Mouse (Mus musculus): Measurements from ENCODE around the gene Cacna1a. TPM values are rescaled to one million over a fixed set of nuclear protein-coding genes. Genes with fewer than 3 reads are reported as not detected.

Gene Cacna1a
- polyA plus RNA-seq, 1 experiment from 2014 or later = 4.0 TPM

- peaks cover 62% of the 10 kb centered on the region for H3K27me3 ChIP-seq
- WGBS = 57% methylated on average over 7 of the region's 7 CpGs
- ATAC-seq (replicated peaks; ENCODE audit: low FRiP score) = no peak
These were observed 167.0 kb downstream of the Cacna1a start for GRCm38 (mm10) chr8:84555269-84555668.

GRCm38 (mm10) chr8:84557936-84558335 is 169.7 kb downstream of the Cacna1a start:
- Histone ChIP-seq H3K9ac (no peak overlapping the region), H3K27me3 (peaks cover 76% of the 10 kb centered on the region), H3K4me2 (no peak overlapping the region)

More at GRCm38 (mm10) chr8:84555269-84555668, 167.0 kb downstream of the Cacna1a start:
- Histone ChIP-seq H3K27ac (no peak overlapping the region), H3K9me3 (replicated peaks) (no peaks in the 10 kb centered on the region), H3K9ac (no peak overlapping the region), H3K4me3 (replicated peaks) (no peak overlapping the region), H3K4me2 (no peak overlapping the region), H3K4me1 (peaks cover 9% of the 10 kb centered on the region), H3K36me3 (no peaks in the 10 kb centered on the region)

GRCm38 (mm10) chr8:84559121-84559604 is 170.9 kb downstream of the Cacna1a start:
- H3K4me1 ChIP-seq = peaks cover 9% of the 10 kb centered on the region
- H3K27ac ChIP-seq = no peak overlapping the region
- 0 out of 2 replicates have a peak, but pooled peaks have one; percentile 9 for ATAC-seq (replicated peaks; ENCODE audit: low FRiP score)
- no peaks in the 10 kb centered on the region for H3K36me3 ChIP-seq
- WGBS = under 1% methylated on average over 84 of the region's 84 CpGs
- peak overlapping the region; percentile 70 for H3K4me2 ChIP-seq
- no peaks in the 10 kb centered on the region for H3K9me3 ChIP-seq (replicated peaks)
- H3K4me3 ChIP-seq (replicated peaks) = peak overlapping the region; percentile 50
- H3K27me3 ChIP-seq = peaks cover 72% of the 10 kb centered on the region
- H3K9ac ChIP-seq = 0 out of 2 replicates have a peak overlapping the region, but pooled peaks have one; percentile 12

More at GRCm38 (mm10) chr8:84557936-84558335, 169.7 kb downstream of the Cacna1a start:
- no peaks in the 10 kb centered on the region for H3K9me3 ChIP-seq (replicated peaks)
- no peak overlapping the region for H3K4me3 ChIP-seq (replicated peaks)
- peaks cover 9% of the 10 kb centered on the region for H3K4me1 ChIP-seq
- H3K27ac ChIP-seq = no peak overlapping the region
- WGBS = 82% methylated on average over 4 of the region's 4 CpGs
- no peaks in the 10 kb centered on the region for H3K36me3 ChIP-seq
- ATAC-seq (replicated peaks; ENCODE audit: low FRiP score) = no peak

- Histone ChIP-seq H3K27ac (no peak overlapping the region), H3K9ac (no peak overlapping the region), H3K27me3 (peaks cover 50% of the 10 kb centered on the region), H3K9me3 (replicated peaks) (no peaks in the 10 kb centered on the region), H3K4me1 (peaks cover 9% of the 10 kb centered on the region), H3K4me2 (no peak overlapping the region), H3K36me3 (no peaks in the 10 kb centered on the region), H3K4me3 (replicated peaks) (no peak overlapping the region)
- no peak for ATAC-seq (replicated peaks; ENCODE audit: low FRiP score)
- 85% methylated on average over 4 of the region's 4 CpGs for WGBS
These were observed 173.5 kb downstream of the Cacna1a start for GRCm38 (mm10) chr8:84561698-84562097.

- no peak overlapping the region for H3K4me3 ChIP-seq (replicated peaks)
- H3K36me3 ChIP-seq = no peaks in the 10 kb centered on the region
- peaks cover 29% of the 10 kb centered on the region for H3K27me3 ChIP-seq
- no peak overlapping the region for H3K4me2 ChIP-seq
- H3K9ac ChIP-seq = no peak overlapping the region
- no peaks in the 10 kb centered on the region for H3K9me3 ChIP-seq (replicated peaks)
- ATAC-seq (replicated peaks; ENCODE audit: low FRiP score) = no peak
- no peak overlapping the region for H3K27ac ChIP-seq
- H3K4me1 ChIP-seq = peaks cover 11% of the 10 kb centered on the region
- 82% methylated on average over 1 of the region's 1 CpGs for WGBS
These were observed 175.8 kb downstream of the Cacna1a start for GRCm38 (mm10) chr8:84564042-84564441.

- no peak for ATAC-seq (replicated peaks; ENCODE audit: low FRiP score)
- Histone ChIP-seq H3K4me3 (replicated peaks) (no peak overlapping the region), H3K36me3 (no peaks in the 10 kb centered on the region), H3K4me1 (peaks cover 8% of the 10 kb centered on the region; the same call in 1 of the 2 replicates), H3K27me3 (peaks cover 12% of the 10 kb centered on the region; the same call in 1 of the 2 replicates), H3K27ac (no peak overlapping the region), H3K9ac (no peak overlapping the region), H3K4me2 (no peak overlapping the region), H3K9me3 (replicated peaks) (no peaks in the 10 kb centered on the region)
- 79% methylated on average over 25 of the region's 25 CpGs for WGBS
These were observed 177.5 kb downstream of the Cacna1a start for GRCm38 (mm10) chr8:84565577-84566360.

GRCm38 (mm10) chr8:84566816-84567413 is 178.7 kb downstream of the Cacna1a start:
- H3K4me1 ChIP-seq = peaks cover 8% of the 10 kb centered on the region; the same call in 1 of the 2 replicates
- H3K9ac ChIP-seq = no peak overlapping the region
- no peaks in the 10 kb centered on the region for H3K36me3 ChIP-seq
- no peak overlapping the region for H3K4me2 ChIP-seq
- ATAC-seq (replicated peaks; ENCODE audit: low FRiP score) = no peak
- H3K4me3 ChIP-seq (replicated peaks) = no peak overlapping the region
- H3K27me3 ChIP-seq = 0 out of 2 replicates have a peak, but pooled peaks cover 3% of the 10 kb centered on the region
- WGBS = 83% methylated on average over 12 of the region's 12 CpGs
- no peak overlapping the region for H3K27ac ChIP-seq
- no peaks in the 10 kb centered on the region for H3K9me3 ChIP-seq (replicated peaks)

GRCm38 (mm10) chr8:84567541-84567940 is 179.3 kb downstream of the Cacna1a start:
- H3K27me3 ChIP-seq = 0 out of 2 replicates have a peak, but pooled peaks cover 3% of the 10 kb centered on the region
- peaks cover 8% of the 10 kb centered on the region; the same call in 1 of the 2 replicates for H3K4me1 ChIP-seq
- H3K9me3 ChIP-seq (replicated peaks) = no peaks in the 10 kb centered on the region
- no peak overlapping the region for H3K9ac ChIP-seq
- H3K4me2 ChIP-seq = 0 out of 2 replicates have a peak overlapping the region, but pooled peaks have one; percentile 11
- H3K4me3 ChIP-seq (replicated peaks) = no peak overlapping the region
- WGBS = 62% methylated on average over 19 of the region's 19 CpGs
- H3K36me3 ChIP-seq = no peaks in the 10 kb centered on the region
- H3K27ac ChIP-seq = no peak overlapping the region
- no peak for ATAC-seq (replicated peaks; ENCODE audit: low FRiP score)

GRCm38 (mm10) chr8:84568737-84569136 is 180.5 kb downstream of the Cacna1a start:
- 81% methylated on average over 8 of the region's 8 CpGs for WGBS
- no peak for ATAC-seq (replicated peaks; ENCODE audit: low FRiP score)
- Histone ChIP-seq H3K27ac (no peak overlapping the region), H3K4me1 (peaks cover 8% of the 10 kb centered on the region; the same call in 1 of the 2 replicates), H3K27me3 (0 out of 2 replicates have a peak, but pooled peaks cover 3% of the 10 kb centered on the region), H3K9me3 (replicated peaks) (no peaks in the 10 kb centered on the region), H3K4me3 (replicated peaks) (no peak overlapping the region), H3K9ac (no peak overlapping the region), H3K36me3 (no peaks in the 10 kb centered on the region), H3K4me2 (no peak overlapping the region)

- H3K4me1 ChIP-seq = peaks cover 8% of the 10 kb centered on the region; the same call in 1 of the 2 replicates
- H3K4me2 ChIP-seq = peak overlapping the region; percentile 34; the same call in 1 of the 2 replicates
- H3K36me3 ChIP-seq = no peaks in the 10 kb centered on the region
- no peak overlapping the region for H3K27ac ChIP-seq
- ATAC-seq (replicated peaks; ENCODE audit: low FRiP score) = no peak
- no peak overlapping the region for H3K9ac ChIP-seq
- 0 out of 2 replicates have a peak overlapping the region, but pooled peaks have one; percentile 1 for H3K4me3 ChIP-seq (replicated peaks)
- H3K9me3 ChIP-seq (replicated peaks) = no peaks in the 10 kb centered on the region
- WGBS = 46% methylated on average over 25 of the region's 25 CpGs
- H3K27me3 ChIP-seq = 0 out of 2 replicates have a peak, but pooled peaks cover 3% of the 10 kb centered on the region
These were observed 181.9 kb downstream of the Cacna1a start for GRCm38 (mm10) chr8:84569921-84570673.

GRCm38 (mm10) chr8:84577432-84577831 is 189.2 kb downstream of the Cacna1a start:
- Histone ChIP-seq H3K9me3 (replicated peaks) (no peaks in the 10 kb centered on the region), H3K36me3 (no peaks in the 10 kb centered on the region), H3K9ac (no peak overlapping the region), H3K27me3 (no peaks in the 10 kb centered on the region), H3K4me3 (replicated peaks) (no peak overlapping the region), H3K4me1 (no peaks in the 10 kb centered on the region), H3K27ac (no peak overlapping the region), H3K4me2 (no peak overlapping the region)
- WGBS = 87% methylated on average over 4 of the region's 4 CpGs
- ATAC-seq (replicated peaks; ENCODE audit: low FRiP score) = no peak

Data from kidney, embryonic 15.5 days (tissue).